Mouse (Mus musculus) limb, embryonic 11.5 days (tissue): ENCODE results near the gene Lancl1. TPM values are rescaled to one million over a fixed set of nuclear protein-coding genes. Genes with fewer than 3 reads are reported as not detected.

Experiments
- ATAC-seq: fragments of 200-750 bp; cut with Nextera tagmentation; 2 replicates; pipeline ENCODE4 v1.8.0; 2017; ENCODE audit warnings: low read depth; ENCODE audit not compliant: insufficient number of reproducible peaks, low FRiP score, low TSS enrichment
- DNase-seq: peaks from one replicate; pipeline ENCODE4 v3.0.0-alpha.2; 2015; ENCODE audit warnings: low spot score
- H3K27ac ChIP-seq: fragments of 300-500 bp; sonication (generic); replicated peaks from 2 replicates; pipeline ENCODE4 v1.5.1; 2014; ENCODE audit warnings: low read depth, mild to moderate bottlenecking, low read length
- H3K27me3 ChIP-seq: fragments of 300-500 bp; sonication (generic); 2 replicates; pipeline ENCODE4 v1.6.1; 2014; ENCODE audit warnings: mild to moderate bottlenecking, low read length, mixed read lengths; ENCODE audit not compliant: control insufficient read depth, insufficient read depth
- H3K36me3 ChIP-seq: fragments of 300-500 bp; sonication (generic); 2 replicates; pipeline ENCODE4 v1.6.1; 2014; ENCODE audit warnings: mild to moderate bottlenecking, low read length, moderate library complexity, mixed read lengths; ENCODE audit not compliant: control insufficient read depth, insufficient read depth
- H3K4me1 ChIP-seq: fragments of 300-500 bp; sonication (generic); 2 replicates; pipeline ENCODE4 v1.6.1; 2014; ENCODE audit warnings: low read length, mixed read lengths; ENCODE audit not compliant: control insufficient read depth, insufficient read depth
- H3K4me2 ChIP-seq: fragments of 300-500 bp; sonication (generic); 2 replicates; pipeline ENCODE4 v1.6.1; 2014; ENCODE audit warnings: low read depth, mild to moderate bottlenecking, moderate library complexity; ENCODE audit not compliant: severe bottlenecking
- H3K4me3 ChIP-seq: fragments of 300-500 bp; sonication (generic); 2 replicates; pipeline ENCODE4 v1.5.1; 2014; ENCODE audit warnings: low read depth, low read length
- H3K9ac ChIP-seq: fragments of 300-500 bp; sonication (generic); 2 replicates; pipeline ENCODE4 v1.6.1; 2014; ENCODE audit warnings: mild to moderate bottlenecking, low read length
- H3K9me3 ChIP-seq: fragments of 300-500 bp; sonication (generic); 2 replicates; pipeline ENCODE4 v1.6.1; 2016; ENCODE audit warnings: low read length; ENCODE audit not compliant: control insufficient read depth
- WGBS: fragments of 180-500 bp; shearing (Covaris S2); extraction: QIAGEN DNeasy Blood & Tissue Kit; methylation state at CpG from one replicate; pipeline ENCODE4 v1.1.7; 2014; 5-methylcytosine and 5-hydroxymethylcytosine counted together
- polyA plus RNA-seq: library from polyadenylated mRNA; unstranded; fragments of >200 nt; fragmentation: Nextera tagmentation; extraction: Ambion mirVana; gene quantifications from 2 replicates; pipeline ENCODE4 v1.2.1, GENCODE M21; 2014

Lancl1 gene
- polyA plus RNA-seq, 1 experiment from 2014 or later = 97.0 TPM

DNA sequence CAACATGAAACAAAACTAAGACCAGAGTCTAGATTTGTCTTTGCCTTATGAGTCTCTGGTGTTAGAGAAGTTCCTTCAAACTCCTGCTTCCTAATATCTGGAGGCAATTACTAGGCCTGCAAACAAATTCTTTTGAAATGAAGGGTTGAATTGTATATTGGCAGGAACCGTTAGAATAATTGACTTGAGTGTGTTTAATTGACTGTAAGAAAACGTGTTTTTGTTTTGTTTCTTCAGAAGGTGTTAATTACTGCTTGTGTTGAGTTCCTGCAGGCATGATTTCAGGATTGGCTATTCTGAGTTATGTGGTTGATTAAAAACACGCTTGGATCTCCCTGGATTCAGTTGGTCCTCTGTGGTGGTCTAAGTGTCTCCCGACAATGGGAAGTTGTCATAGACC is 14.0 kb upstream of the Lancl1 start:
- Histone ChIP-seq H3K9ac (no peak overlapping the region), H3K4me3 (no peak overlapping the region), H3K9me3 (no peaks in the 10 kb centered on the region), H3K36me3 (no peaks in the 10 kb centered on the region), H3K4me1 (no peaks in the 10 kb centered on the region), H3K4me2 (no peak overlapping the region), H3K27me3 (no peaks in the 10 kb centered on the region), H3K27ac (no peak overlapping the region; the same call in 1 of the 2 replicates)
- ATAC-seq (no peak), DNase-seq (no peak)
- WGBS = 21% methylated on average over 4 of the region's 4 CpGs

- WGBS = 76% methylated on average over 1 of the region's 1 CpGs
- Histone ChIP-seq H3K27me3 (no peaks in the 10 kb centered on the region), H3K4me2 (no peak overlapping the region), H3K9me3 (no peaks in the 10 kb centered on the region), H3K4me1 (no peaks in the 10 kb centered on the region), H3K4me3 (no peak overlapping the region), H3K9ac (no peak overlapping the region), H3K36me3 (no peaks in the 10 kb centered on the region), H3K27ac (no peak overlapping the region)
- ATAC-seq = no peak
- no peak for DNase-seq
Observed at GRCm38 (mm10) chr1:67049600-67049999, 10.9 kb upstream of the Lancl1 start.

- Histone ChIP-seq H3K4me1 (no peaks in the 10 kb centered on the region), H3K27ac (no peak overlapping the region), H3K9me3 (no peaks in the 10 kb centered on the region), H3K9ac (no peak overlapping the region), H3K36me3 (no peaks in the 10 kb centered on the region), H3K4me3 (no peak overlapping the region), H3K4me2 (no peak overlapping the region), H3K27me3 (no peaks in the 10 kb centered on the region)
- ATAC-seq (no peak), DNase-seq (no peak)
- 77% methylated on average over 4 of the region's 4 CpGs for WGBS
Observed at GRCm38 (mm10) chr1:67048696-67049095, 10.0 kb upstream of the Lancl1 start.

DNA sequence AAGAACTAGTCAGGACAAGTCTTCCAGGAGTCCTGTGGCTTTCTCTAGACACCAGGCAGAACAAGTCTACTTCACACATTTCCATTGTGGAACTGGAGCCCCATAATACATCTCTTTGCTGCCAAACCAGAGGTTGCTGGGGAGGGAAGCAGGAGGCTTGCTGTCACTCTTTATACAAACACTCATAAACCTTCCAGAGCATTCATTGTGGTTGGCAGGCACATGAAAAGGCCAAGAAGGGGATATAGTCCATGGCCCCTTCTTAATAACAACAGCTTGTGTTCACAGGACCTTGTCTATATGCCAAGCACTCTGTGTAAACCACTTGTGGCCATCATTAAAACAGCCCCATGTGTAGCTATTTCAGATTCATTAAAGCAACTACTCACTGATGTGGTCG is 6.4 kb upstream of the Lancl1 start:
- WGBS = 17% methylated on average over 1 of the region's 1 CpGs
- H3K4me3 ChIP-seq = no peak overlapping the region
- no peak overlapping the region for H3K27ac ChIP-seq
- no peak overlapping the region for H3K4me2 ChIP-seq
- no peaks in the 10 kb centered on the region for H3K4me1 ChIP-seq
- H3K9ac ChIP-seq = no peak overlapping the region
- no peak for DNase-seq
- no peaks in the 10 kb centered on the region for H3K36me3 ChIP-seq
- ATAC-seq = peak; percentile 31; the same call in 1 of the 2 replicates
- H3K27me3 ChIP-seq = no peaks in the 10 kb centered on the region
- H3K9me3 ChIP-seq = no peaks in the 10 kb centered on the region

DNA sequence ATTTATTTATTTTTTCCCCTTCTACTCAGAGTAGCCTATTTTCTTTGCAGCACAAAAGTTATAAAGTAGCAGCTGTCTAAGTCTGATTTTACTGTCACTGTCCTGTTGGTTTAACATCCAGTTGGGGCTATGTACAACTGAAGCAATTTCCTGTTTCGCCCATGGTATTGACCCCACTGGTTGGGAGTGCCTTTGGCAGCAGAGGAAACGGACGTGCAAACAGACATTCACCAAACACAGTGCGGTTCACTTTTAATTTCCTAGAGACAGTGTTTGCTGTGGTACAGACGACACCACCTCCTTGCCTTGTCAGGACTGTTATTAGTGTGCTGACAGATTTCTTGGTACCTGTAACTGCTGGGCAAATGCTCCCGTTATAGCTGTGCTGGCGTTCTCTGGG is 3.9 kb upstream of the Lancl1 start:
- DNase-seq = no peak
- no peaks in the 10 kb centered on the region for H3K27me3 ChIP-seq
- no peaks in the 10 kb centered on the region for H3K9me3 ChIP-seq
- H3K4me1 ChIP-seq = no peaks in the 10 kb centered on the region
- no peak overlapping the region for H3K4me3 ChIP-seq
- H3K9ac ChIP-seq = no peak overlapping the region
- ATAC-seq = no peak
- H3K27ac ChIP-seq = no peak overlapping the region
- WGBS = 55% methylated on average over 7 of the region's 7 CpGs
- no peaks in the 10 kb centered on the region for H3K36me3 ChIP-seq
- H3K4me2 ChIP-seq = no peak overlapping the region

GRCm38 (mm10) chr1:67039083-67039482 is 411 bp upstream of the Lancl1 start:
- H3K27ac ChIP-seq = no peak overlapping the region
- H3K4me1 ChIP-seq = no peaks in the 10 kb centered on the region
- ATAC-seq = no peak
- no peak for DNase-seq
- H3K9me3 ChIP-seq = no peaks in the 10 kb centered on the region
- no peaks in the 10 kb centered on the region for H3K36me3 ChIP-seq
- H3K4me3 ChIP-seq = peak overlapping the region; percentile 64
- peak overlapping the region; percentile 26 for H3K4me2 ChIP-seq
- no peak overlapping the region for H3K9ac ChIP-seq
- no peaks in the 10 kb centered on the region for H3K27me3 ChIP-seq
- WGBS = 3% methylated on average over 5 of the region's 5 CpGs

DNA sequence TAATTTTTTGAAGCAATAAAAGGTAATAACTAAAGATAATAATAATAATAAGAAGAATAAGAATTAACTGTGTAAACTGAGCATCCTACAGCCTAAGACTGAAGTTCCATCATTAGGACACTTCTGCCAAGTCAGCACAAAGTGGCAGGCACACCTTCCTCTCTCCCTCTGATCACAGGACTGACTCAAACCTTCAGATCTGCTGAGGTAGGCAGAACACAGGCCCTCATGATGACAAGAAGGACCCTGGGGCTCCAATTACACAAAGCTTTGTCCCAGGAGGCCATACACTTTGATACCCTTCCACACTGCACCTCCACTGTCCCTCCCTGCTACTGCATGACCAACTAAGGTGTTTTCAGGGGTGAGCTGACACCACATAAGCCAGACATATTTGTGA is 1.5 kb downstream of the Lancl1 start:
- no peak overlapping the region for H3K4me3 ChIP-seq
- peaks cover 2% of the 10 kb centered on the region; the same call in 1 of the 2 replicates for H3K36me3 ChIP-seq
- no peak overlapping the region for H3K9ac ChIP-seq
- H3K27me3 ChIP-seq = no peaks in the 10 kb centered on the region
- DNase-seq (no peak), ATAC-seq (no peak)
- H3K9me3 ChIP-seq = no peaks in the 10 kb centered on the region
- no peak overlapping the region for H3K27ac ChIP-seq
- no peak overlapping the region for H3K4me2 ChIP-seq
- H3K4me1 ChIP-seq = no peaks in the 10 kb centered on the region

GRCm38 (mm10) chr1:67033278-67033677 is 5.4 kb downstream of the Lancl1 start:
- Histone ChIP-seq H3K4me2 (no peak overlapping the region), H3K4me1 (no peaks in the 10 kb centered on the region), H3K36me3 (peaks cover 2% of the 10 kb centered on the region; the same call in 1 of the 2 replicates), H3K9me3 (no peaks in the 10 kb centered on the region), H3K27me3 (no peaks in the 10 kb centered on the region), H3K4me3 (no peak overlapping the region), H3K27ac (no peak overlapping the region), H3K9ac (no peak overlapping the region)
- DNase-seq (no peak), ATAC-seq (no peak)
- WGBS = 87% methylated on average over 7 of the region's 7 CpGs

DNA sequence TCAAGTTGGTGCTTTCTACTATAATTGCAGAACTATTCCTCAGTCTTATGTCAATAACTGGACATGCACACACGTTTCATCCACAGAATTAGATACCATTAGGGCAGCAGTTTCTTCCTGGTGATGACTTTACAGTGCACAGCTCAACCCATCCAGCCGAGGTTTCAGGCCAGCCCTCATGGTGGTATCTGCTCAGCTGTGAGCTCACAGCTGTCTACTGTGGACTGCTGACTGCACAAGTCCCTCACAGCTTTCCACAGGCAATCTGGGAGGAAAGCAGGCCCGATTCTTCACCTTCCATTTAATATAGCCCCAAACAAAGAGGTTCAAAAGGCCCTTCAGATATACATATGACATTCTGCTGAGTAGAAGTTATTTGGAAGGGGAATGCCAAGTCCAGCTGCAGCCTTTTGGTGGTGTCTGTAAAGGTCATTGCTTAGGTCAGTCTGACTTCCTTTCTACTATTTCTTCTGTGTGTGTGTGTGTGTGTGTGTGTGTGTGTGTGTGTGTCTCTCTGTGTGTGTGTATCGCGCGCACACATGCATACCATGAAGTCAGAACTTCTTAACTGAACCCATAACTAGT is 11.7 kb downstream of the Lancl1 start:
- H3K9ac ChIP-seq = no peak overlapping the region

More for the DNA sequence above, 11.7 kb downstream of the Lancl1 start:
- Histone ChIP-seq H3K4me1 (no peaks in the 10 kb centered on the region), H3K36me3 (peaks cover 3% of the 10 kb centered on the region; the same call in 1 of the 2 replicates), H3K4me2 (no peak overlapping the region), H3K27ac (no peak overlapping the region), H3K27me3 (no peaks in the 10 kb centered on the region), H3K4me3 (no peak overlapping the region), H3K9me3 (no peaks in the 10 kb centered on the region)
- ATAC-seq = no peak
- no peak for DNase-seq
- 86% methylated on average over 6 of the region's 6 CpGs for WGBS
